Mouse (Mus musculus) neural tube, embryonic 15.5 days (tissue): Measurements from ENCODE around the gene Mapk13. TPM values are rescaled to one million over a fixed set of nuclear protein-coding genes. Genes with fewer than 3 reads are reported as not detected.
"Not testable (repeated sequence)": the region's sequence is repeated elsewhere in the genome, so short reads cannot be mapped to it uniquely, and the experiment has no call there.

Source experiments
- ATAC-seq: fragments of 200-750 bp; cut with Nextera tagmentation; 2 replicates; pipeline ENCODE4 v1.8.0; 2017; ENCODE audit warnings: mild to moderate bottlenecking, moderate TSS enrichment, moderate library complexity; ENCODE audit not compliant: low FRiP score
- H3K27ac ChIP-seq: fragments of 300-500 bp; sonication (generic); replicated peaks from 2 replicates; pipeline ENCODE4 v1.5.1; 2015; ENCODE audit warnings: mild to moderate bottlenecking, inconsistent platforms
- H3K27me3 ChIP-seq: fragments of 300-500 bp; sonication (generic); replicated peaks from 2 replicates; pipeline ENCODE4 v1.6.1; 2015; ENCODE audit warnings: inconsistent platforms
- H3K36me3 ChIP-seq: fragments of 300-500 bp; sonication (generic); 2 replicates; pipeline ENCODE4 v1.6.1; 2015; ENCODE audit warnings: inconsistent platforms
- H3K4me1 ChIP-seq: fragments of 300-500 bp; sonication (generic); 2 replicates; pipeline ENCODE4 v1.6.1; 2015; ENCODE audit warnings: inconsistent platforms
- H3K4me2 ChIP-seq: fragments of 300-500 bp; sonication (generic); 2 replicates; pipeline ENCODE4 v1.6.1; 2015; ENCODE audit warnings: inconsistent platforms, mild to moderate bottlenecking, moderate library complexity
- H3K4me3 ChIP-seq: fragments of 300-500 bp; sonication (generic); replicated peaks from 2 replicates; pipeline ENCODE4 v1.5.1; 2015; ENCODE audit warnings: mild to moderate bottlenecking, inconsistent platforms
- H3K9ac ChIP-seq: fragments of 300-500 bp; sonication (generic); replicated peaks from 2 replicates; pipeline ENCODE4 v1.6.1; 2015; ENCODE audit warnings: mild to moderate bottlenecking, inconsistent platforms
- H3K9me3 ChIP-seq: fragments of 300-500 bp; sonication (generic); replicated peaks from 2 replicates; pipeline ENCODE4 v1.6.1; 2016; ENCODE audit warnings: inconsistent platforms
- WGBS: fragments of 180-500 bp; shearing (Covaris S2); methylation state at CpG from one replicate; pipeline ENCODE4 v1.1.7; 2015; ENCODE audit warnings: mixed read lengths; 5-methylcytosine and 5-hydroxymethylcytosine counted together
- polyA plus RNA-seq: library from polyadenylated mRNA; unstranded; fragments of >200 nt; fragmentation: Nextera tagmentation; extraction: Ambion mirVana; gene quantifications from 2 replicates; pipeline ENCODE4 v1.2.1, GENCODE M21; 2015

Gene Mapk13
- polyA plus RNA-seq, result 1.2 and 13.6 TPM in 2 replicates

GRCm38 (mm10) chr17:28769121-28769874, at the start of gene Mapk13:
Gene Mapk13 (plus strand): TSS chr17:28769297.
- H3K4me3 ChIP-seq, result peak within 1 kb of the TSS; percentile 36
- H3K4me1 ChIP-seq, result peaks cover 18% of the 10 kb centered on the region
- no peaks in the 10 kb centered on the region for H3K9me3 ChIP-seq
- WGBS, result 1% methylated on average over 37 of the region's 58 CpGs
- H3K4me2 ChIP-seq, result peak within 1 kb of the TSS; percentile 73
- peak within 1 kb of the TSS; percentile 29; the same call in 1 of the 2 replicates for H3K9ac ChIP-seq
- no peak within 1 kb of the TSS for H3K27ac ChIP-seq
- H3K36me3 ChIP-seq, result no peaks in the 10 kb centered on the region
- no peak for ATAC-seq
- H3K27me3 ChIP-seq, result peaks cover 44% of the 10 kb centered on the region

GRCm38 (mm10) chr17:28725783-28726182, 43.3 kb upstream of the Mapk13 start, which contains the start of gene AC170998.1:
Gene AC170998.1 (plus strand): TSS chr17:28726083.
- Histone ChIP-seq H3K9ac (no peak within 1 kb of the TSS), H3K9me3 (no peaks in the 10 kb centered on the region), H3K27ac (no peak within 1 kb of the TSS), H3K27me3 (no peaks in the 10 kb centered on the region), H3K4me1 (no peaks in the 10 kb centered on the region), H3K4me3 (no peak within 1 kb of the TSS), H3K4me2 (no peak within 1 kb of the TSS), H3K36me3 (peaks cover 78% of the 10 kb centered on the region)
- WGBS, result 94% methylated on average over 4 of the region's 4 CpGs
- no peak for ATAC-seq

GRCm38 (mm10) chr17:28727511-28727910, 41.6 kb upstream of the Mapk13 start:
- not testable (repeated sequence) for H3K27ac ChIP-seq, H3K4me1 ChIP-seq, ATAC-seq, H3K9ac ChIP-seq, H3K27me3 ChIP-seq, H3K9me3 ChIP-seq, H3K4me2 ChIP-seq, H3K4me3 ChIP-seq
- peaks cover 82% of the 10 kb centered on the region for H3K36me3 ChIP-seq
- 92% methylated on average over 11 of the region's 11 CpGs for WGBS

GRCm38 (mm10) chr17:28735317-28736105, 33.6 kb upstream of the Mapk13 start:
- no peak overlapping the region for H3K9ac ChIP-seq
- H3K27me3 ChIP-seq, result no peaks in the 10 kb centered on the region
- no peak overlapping the region for H3K27ac ChIP-seq
- WGBS, result 95% methylated on average over 6 of the region's 6 CpGs
- no peaks in the 10 kb centered on the region for H3K9me3 ChIP-seq
- H3K4me1 ChIP-seq, result no peaks in the 10 kb centered on the region
- peaks cover 51% of the 10 kb centered on the region for H3K36me3 ChIP-seq
- no peak overlapping the region for H3K4me3 ChIP-seq
- ATAC-seq, result no peak
- no peak overlapping the region for H3K4me2 ChIP-seq

- WGBS, result 79% methylated on average over 4 of the region's 4 CpGs
- no peaks in the 10 kb centered on the region for H3K27me3 ChIP-seq
- no peaks in the 10 kb centered on the region for H3K4me1 ChIP-seq
- no peak overlapping the region for H3K9ac ChIP-seq
- H3K9me3 ChIP-seq, result no peaks in the 10 kb centered on the region
- no peak overlapping the region for H3K27ac ChIP-seq
- no peak for ATAC-seq
- H3K4me3 ChIP-seq, result no peak overlapping the region
- H3K36me3 ChIP-seq, result peaks cover 51% of the 10 kb centered on the region
- H3K4me2 ChIP-seq, result no peak overlapping the region
These were observed 32.6 kb upstream of the Mapk13 start for GRCm38 (mm10) chr17:28736486-28736885.

GRCm38 (mm10) chr17:28737973-28738372, 31.1 kb upstream of the Mapk13 start:
- Histone ChIP-seq H3K4me3 (no peak overlapping the region), H3K27ac (no peak overlapping the region), H3K27me3 (no peaks in the 10 kb centered on the region), H3K4me2 (no peak overlapping the region), H3K4me1 (no peaks in the 10 kb centered on the region), H3K36me3 (peaks cover 54% of the 10 kb centered on the region), H3K9ac (no peak overlapping the region), H3K9me3 (no peaks in the 10 kb centered on the region)
- no peak for ATAC-seq
- 86% methylated on average over 4 of the region's 4 CpGs for WGBS

GRCm38 (mm10) chr17:28739244-28739643, 29.9 kb upstream of the Mapk13 start:
- WGBS, result 96% methylated on average over 6 of the region's 6 CpGs
- H3K9ac ChIP-seq, result no peak overlapping the region
- peaks cover 63% of the 10 kb centered on the region for H3K36me3 ChIP-seq
- no peak for ATAC-seq
- H3K27ac ChIP-seq, result no peak overlapping the region
- H3K27me3 ChIP-seq, result no peaks in the 10 kb centered on the region
- no peak overlapping the region for H3K4me2 ChIP-seq
- H3K4me1 ChIP-seq, result no peaks in the 10 kb centered on the region
- H3K4me3 ChIP-seq, result no peak overlapping the region
- no peaks in the 10 kb centered on the region for H3K9me3 ChIP-seq

- peaks cover 94% of the 10 kb centered on the region for H3K36me3 ChIP-seq
- no peak overlapping the region for H3K4me3 ChIP-seq
- no peaks in the 10 kb centered on the region for H3K27me3 ChIP-seq
- no peaks in the 10 kb centered on the region for H3K4me1 ChIP-seq
- WGBS, result 95% methylated on average over 11 of the region's 11 CpGs
- H3K9me3 ChIP-seq, result no peaks in the 10 kb centered on the region
- no peak overlapping the region for H3K4me2 ChIP-seq
- no peak overlapping the region for H3K9ac ChIP-seq
- no peak overlapping the region for H3K27ac ChIP-seq
- no peak for ATAC-seq
These were observed 25.8 kb upstream of the Mapk13 start for GRCm38 (mm10) chr17:28743145-28743866.

GRCm38 (mm10) chr17:28743916-28744315, 25.2 kb upstream of the Mapk13 start:
- peaks cover 95% of the 10 kb centered on the region for H3K36me3 ChIP-seq
- no peak overlapping the region for H3K27ac ChIP-seq
- no peaks in the 10 kb centered on the region for H3K9me3 ChIP-seq
- H3K4me2 ChIP-seq, result no peak overlapping the region
- H3K4me1 ChIP-seq, result no peaks in the 10 kb centered on the region
- no peak overlapping the region for H3K9ac ChIP-seq
- H3K27me3 ChIP-seq, result no peaks in the 10 kb centered on the region
- 92% methylated on average over 9 of the region's 9 CpGs for WGBS
- H3K4me3 ChIP-seq, result no peak overlapping the region
- ATAC-seq, result no peak

GRCm38 (mm10) chr17:28745773-28746172, 23.3 kb upstream of the Mapk13 start:
- H3K4me3 ChIP-seq, result no peak overlapping the region
- H3K9ac ChIP-seq, result no peak overlapping the region
- H3K9me3 ChIP-seq, result no peaks in the 10 kb centered on the region
- ATAC-seq, result no peak
- peaks cover 78% of the 10 kb centered on the region for H3K36me3 ChIP-seq
- no peak overlapping the region for H3K4me2 ChIP-seq
- no peaks in the 10 kb centered on the region for H3K27me3 ChIP-seq
- H3K27ac ChIP-seq, result no peak overlapping the region
- WGBS, result 90% methylated on average over 6 of the region's 6 CpGs
- H3K4me1 ChIP-seq, result no peaks in the 10 kb centered on the region

GRCm38 (mm10) chr17:28748001-28748400, 21.1 kb upstream of the Mapk13 start:
- no peak overlapping the region for H3K4me2 ChIP-seq
- H3K27ac ChIP-seq, result no peak overlapping the region
- H3K4me3 ChIP-seq, result no peak overlapping the region
- no peak overlapping the region for H3K9ac ChIP-seq
- ATAC-seq, result no peak
- no peaks in the 10 kb centered on the region for H3K4me1 ChIP-seq
- WGBS, result 95% methylated on average over 4 of the region's 4 CpGs
- no peaks in the 10 kb centered on the region for H3K9me3 ChIP-seq
- no peaks in the 10 kb centered on the region for H3K27me3 ChIP-seq
- peaks cover 57% of the 10 kb centered on the region for H3K36me3 ChIP-seq
